ENCODE assay signal across 9 mouse cellular contexts in the genomic region with DNA sequence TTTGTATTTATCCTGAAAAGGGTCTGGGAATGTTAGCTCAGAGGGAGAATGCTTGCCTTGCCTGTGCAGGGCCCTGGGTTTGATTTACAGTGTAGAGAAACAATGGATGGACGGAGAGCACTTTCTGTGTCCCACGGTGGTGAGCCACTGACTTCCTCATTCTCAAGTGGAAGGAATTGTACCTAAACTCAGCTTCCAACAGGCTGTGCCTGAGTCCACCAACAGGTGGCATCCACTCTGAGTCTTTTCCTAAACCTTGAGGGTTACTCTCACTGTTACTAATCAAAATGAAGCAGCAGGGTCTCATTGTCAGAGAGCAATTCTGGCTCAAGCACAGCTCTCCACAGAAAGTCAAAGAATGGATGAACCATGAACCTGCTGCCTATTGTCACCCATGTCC. TPM values are rescaled to one million over a fixed set of nuclear protein-coding genes. Genes with fewer than 3 reads are reported as not detected.
DNase-seq lines count a peak whose midpoint lies in the region; ATAC-seq lines count a peak whose summit lies in the region.
"Had no signal": no experiment of that assay in that cellular context is flagged by ENCODE, and none has a peak within 500 bp of the region (broad histone marks: within the 10 kb centered on the region; RNA-seq: fewer than 3 reads in every experiment).

No protein-coding gene starts in this region.

- no peaks in the 10 kb centered on the region for H3K4me1 ChIP-seq in heart, embryonic 10.5 days
- H3K4me1 ChIP-seq: neural tube, embryonic 13.5 days had no signal

- H3K4me3 ChIP-seq in heart, embryonic 10.5 days, result no peak overlapping the region
- H3K4me3 ChIP-seq: neural tube, embryonic 13.5 days had no signal

- H3K36me3 ChIP-seq in heart, embryonic 10.5 days, result no peaks in the 10 kb centered on the region
- H3K36me3 ChIP-seq: neural tube, embryonic 13.5 days had no signal

- intact Hi-C loops in heart, postnatal 14 days (cut with DNase I), result no loop called here

- no peaks in the 10 kb centered on the region for H3K27me3 ChIP-seq in heart, embryonic 10.5 days (ENCODE audit: insufficient read depth, poor library complexity, severe bottlenecking)
- H3K27me3 ChIP-seq: neural tube, embryonic 13.5 days had no signal

- ATAC-seq in megakaryocyte-erythroid progenitor cell, adult 5-6 weeks (replicated peaks; ENCODE audit: low FRiP score, low TSS enrichment, poor library complexity, severe bottlenecking), result peak; percentile 71

- DNase-seq in heart, postnatal 14 days, result peak; percentile 13 to 33
- no peak for DNase-seq in heart, embryonic 10.5 days (ENCODE audit: low spot score)
- peak; percentile 46 for DNase-seq in urinary bladder, postnatal 14 days (ENCODE audit: low spot score)
- DNase-seq in urinary bladder, postnatal 25 days (ENCODE audit: low spot score), result no peak
- DNase-seq in fibroblast of lung, adult 2 months (ENCODE audit: low read depth), result peak; percentile 19
- DNase-seq in cerebellum, adult 11 months, result no peak
- no peak for DNase-seq in left cerebral cortex, adult 9 months (ENCODE audit: low spot score in 2 of 2)

- 35% methylated on average over 2 of the region's 2 CpGs for WGBS in heart, embryonic 10.5 days

- no peak overlapping the region for H3K27ac ChIP-seq in heart, embryonic 10.5 days
- H3K27ac ChIP-seq: neural tube, embryonic 13.5 days had no signal

- H3K9me3 ChIP-seq in heart, embryonic 10.5 days, result no peaks in the 10 kb centered on the region

RNA-seq across cellular contexts. Expression of gene Tex10, which starts 8.0 kb away (rescaled TPM):
- total RNA-seq in heart, postnatal 14 days (2021), result 10 to 100 TPM; 10.8 to 11.6 TPM
- 46.5 and 62.0 TPM in 2 replicates for polyA plus RNA-seq in heart, embryonic 10.5 days (2016; fragmentation: Nextera tagmentation; extraction: Ambion mirVana)
- total RNA-seq in megakaryocyte-erythroid progenitor cell, adult 5-6 weeks (2014; fragmentation: Nextera tagmentation), result 59.4 and 65.9 TPM in 2 replicates
- 61.5 and 94.7 TPM in 2 replicates for total RNA-seq in megakaryocyte-erythroid progenitor cell, adult 5-6 weeks (2017)

RNA-seq across cellular contexts. Expression of gene Msantd3, which starts 58.4 kb away (rescaled TPM):
- 10 to 100 TPM; 24.1 to 25.8 TPM for total RNA-seq in heart, postnatal 14 days (2021)
- polyA plus RNA-seq in heart, embryonic 10.5 days (2016; fragmentation: Nextera tagmentation; extraction: Ambion mirVana), result 29.7 and 32.3 TPM in 2 replicates
- total RNA-seq in megakaryocyte-erythroid progenitor cell, adult 5-6 weeks (2014; fragmentation: Nextera tagmentation), result 0.57 TPM in 1 of 2 replicates, not detected in the other
- 3.3 and 6.8 TPM in 2 replicates for total RNA-seq in megakaryocyte-erythroid progenitor cell, adult 5-6 weeks (2017)

Comparison
In these comparisons a context has a peak if more than half of its experiments do, and no peak if none do; other contexts are left out.
1. DNase-seq: peak in heart, postnatal 14 days (2 of 2), urinary bladder, postnatal 14 days (single experiment) and fibroblast of lung, adult 2 months (single experiment); none in heart, embryonic 10.5 days (single experiment), urinary bladder, postnatal 25 days (single experiment), cerebellum, adult 11 months (single experiment) and left cerebral cortex, adult 9 months (0 of 2).
2. RNA of gene Tex10, which starts 8.0 kb away (total RNA-seq): 59.4 to 94.7 TPM in megakaryocyte-erythroid progenitor cell, adult 5-6 weeks; 10.8 to 11.6 TPM in heart, postnatal 14 days; every median in the first group is over 4 times any median in the second.